Mouse (Mus musculus) right cerebral cortex, adult 2 months (tissue): ENCODE data around the gene Rarg.

Source experiments
- DNase-seq, 2 experiments: peaks; one replicate each; pipeline ENCODE4 v3.0.0; 2021 to 2022; ENCODE audit warnings: low spot score in 2 of 2

The Rarg gene

DNA sequence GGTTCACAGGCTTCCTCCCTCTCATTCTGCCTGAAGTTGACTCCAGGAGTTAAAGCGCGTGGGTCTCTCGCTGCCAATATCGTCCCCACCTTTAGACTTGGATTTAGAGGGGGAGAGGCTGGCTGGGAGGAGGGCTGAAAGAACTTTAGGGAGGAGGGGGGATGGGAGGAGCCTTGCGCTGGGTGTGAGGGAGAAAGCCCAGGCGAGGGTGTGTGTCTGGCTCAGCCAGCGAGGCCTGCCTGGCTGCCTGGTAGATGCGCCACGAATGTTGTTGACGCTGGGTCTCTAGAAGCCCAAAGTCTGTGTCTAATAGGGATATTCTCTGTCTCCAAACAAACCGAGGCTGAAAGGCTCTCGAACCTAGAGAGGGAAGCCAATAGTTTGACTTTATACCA is 756 bp upstream of the Rarg start:
- peak; percentile 38 to 51 for DNase-seq

GRCm38 (mm10) chr15:102256431-102257201 is 701 bp downstream of the Rarg start:
- peak; percentile 35 to 40 for DNase-seq

DNA sequence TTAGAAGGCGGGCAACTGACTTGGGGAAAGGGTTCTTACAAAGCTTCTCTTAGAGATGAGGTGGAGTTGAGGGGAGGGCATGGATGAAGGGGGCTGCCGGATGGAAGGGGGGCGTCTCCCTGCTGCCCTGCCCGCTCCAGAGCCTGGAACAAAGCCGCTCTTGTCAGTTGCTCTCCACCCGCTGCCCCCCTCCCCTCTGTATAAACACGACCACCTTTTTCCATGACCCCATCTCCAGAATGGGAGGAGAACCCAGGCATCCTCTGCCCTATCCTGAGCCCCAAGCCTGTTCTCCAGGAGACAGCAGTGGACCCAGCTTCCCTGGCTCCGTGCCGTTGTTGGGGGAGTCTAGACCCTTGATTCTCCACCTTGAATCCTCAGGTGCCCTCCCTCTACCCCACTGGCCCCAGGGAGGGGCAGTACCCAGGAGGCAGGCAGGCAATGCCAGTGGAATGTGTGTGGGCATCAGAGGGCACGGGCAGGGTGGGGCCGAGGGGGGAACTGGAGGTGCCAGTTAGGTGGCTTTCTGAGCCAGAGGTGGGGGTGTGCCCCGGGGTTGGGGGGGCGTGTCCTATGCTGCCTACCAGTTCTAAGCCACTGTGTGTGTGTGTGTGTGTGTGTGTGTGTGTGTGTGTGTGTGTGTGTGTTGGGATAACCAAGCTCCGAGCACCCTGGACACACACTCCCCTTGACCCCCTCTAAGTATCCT is 1.6 kb downstream of the Rarg start:
- no peak for DNase-seq

DNA sequence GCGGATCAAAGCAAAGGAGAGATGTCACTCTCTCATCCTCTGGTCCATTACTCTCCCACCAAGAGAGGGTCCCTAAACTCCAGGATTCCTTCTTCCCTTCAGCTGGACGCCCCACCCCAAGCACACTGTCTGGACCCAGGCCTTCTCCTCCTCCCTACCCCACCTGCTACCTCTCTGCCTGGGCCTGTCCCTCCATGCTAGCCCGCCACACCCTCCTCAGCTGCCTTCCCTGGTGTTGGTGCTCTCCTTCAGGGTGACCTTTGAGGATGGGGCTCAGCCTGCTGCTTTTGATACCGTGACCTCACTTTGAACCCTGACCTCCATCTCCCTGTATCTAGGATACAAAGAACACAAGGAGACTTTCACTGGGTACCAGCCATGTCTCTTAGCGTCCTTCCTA is 6.8 kb downstream of the Rarg start:
- DNase-seq: no peak

- no peak for DNase-seq
Observed at GRCm38 (mm10) chr15:102249967-102250366, 7.3 kb downstream of the Rarg start.

DNA sequence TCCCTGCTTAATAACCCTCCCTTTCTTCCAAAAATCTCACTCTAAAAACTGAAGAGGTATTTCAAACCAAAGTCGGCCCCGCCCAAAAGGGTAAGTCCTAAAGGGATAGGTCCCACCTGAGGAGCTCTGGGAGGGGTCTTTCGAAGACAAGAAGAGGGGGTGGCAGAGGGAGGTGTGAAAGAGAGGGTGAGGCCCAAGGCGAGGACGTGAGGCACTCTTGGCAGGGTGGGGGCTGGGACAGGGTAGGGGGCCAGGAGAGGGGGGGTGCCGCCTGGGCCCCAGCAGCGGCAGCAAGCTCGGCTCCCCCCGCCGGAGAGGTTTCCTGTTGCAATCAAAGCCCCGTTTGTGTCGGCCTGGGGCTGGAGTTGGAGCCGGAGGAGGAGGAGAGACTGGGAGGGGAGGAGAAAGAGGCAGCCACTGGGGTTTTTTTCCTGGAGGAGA is 8.0 kb downstream of the Rarg start:
- no peak for DNase-seq

- DNase-seq: no peak
Observed at GRCm38 (mm10) chr15:102248812-102249191, 8.5 kb downstream of the Rarg start.

DNA sequence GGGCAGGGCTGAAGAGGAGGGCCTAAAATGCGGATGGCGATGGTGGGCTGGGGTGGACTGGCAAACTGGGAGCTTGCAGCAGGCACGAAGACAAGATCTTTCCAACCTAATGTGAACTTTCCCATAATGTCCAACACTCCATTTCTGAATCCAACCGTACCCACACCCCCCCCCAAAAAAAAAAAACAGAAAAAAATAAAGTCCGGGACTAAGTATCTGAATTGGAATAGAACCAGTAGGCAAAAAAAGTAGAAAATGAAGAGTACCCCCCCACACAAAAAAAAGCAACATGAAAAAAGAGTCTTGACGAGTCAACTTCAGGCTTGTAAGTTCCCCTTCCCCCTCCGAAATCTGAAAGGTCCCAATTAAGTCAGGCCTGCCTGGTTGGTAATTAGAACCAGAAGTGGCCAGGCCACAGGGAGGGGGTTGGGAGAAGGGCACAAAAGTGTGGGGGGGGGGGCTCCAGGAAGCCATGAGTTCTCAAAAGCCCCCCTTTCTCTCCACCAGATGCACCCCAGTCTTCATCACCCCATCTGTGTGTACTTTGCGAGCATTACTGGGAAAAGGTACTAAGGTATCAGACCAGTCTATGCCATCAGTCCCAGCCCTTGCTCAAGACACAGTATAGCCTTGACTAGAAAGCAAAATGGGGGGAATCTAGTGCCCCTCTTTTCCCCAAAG is 9.0 kb downstream of the Rarg start:
- no peak for DNase-seq

DNA sequence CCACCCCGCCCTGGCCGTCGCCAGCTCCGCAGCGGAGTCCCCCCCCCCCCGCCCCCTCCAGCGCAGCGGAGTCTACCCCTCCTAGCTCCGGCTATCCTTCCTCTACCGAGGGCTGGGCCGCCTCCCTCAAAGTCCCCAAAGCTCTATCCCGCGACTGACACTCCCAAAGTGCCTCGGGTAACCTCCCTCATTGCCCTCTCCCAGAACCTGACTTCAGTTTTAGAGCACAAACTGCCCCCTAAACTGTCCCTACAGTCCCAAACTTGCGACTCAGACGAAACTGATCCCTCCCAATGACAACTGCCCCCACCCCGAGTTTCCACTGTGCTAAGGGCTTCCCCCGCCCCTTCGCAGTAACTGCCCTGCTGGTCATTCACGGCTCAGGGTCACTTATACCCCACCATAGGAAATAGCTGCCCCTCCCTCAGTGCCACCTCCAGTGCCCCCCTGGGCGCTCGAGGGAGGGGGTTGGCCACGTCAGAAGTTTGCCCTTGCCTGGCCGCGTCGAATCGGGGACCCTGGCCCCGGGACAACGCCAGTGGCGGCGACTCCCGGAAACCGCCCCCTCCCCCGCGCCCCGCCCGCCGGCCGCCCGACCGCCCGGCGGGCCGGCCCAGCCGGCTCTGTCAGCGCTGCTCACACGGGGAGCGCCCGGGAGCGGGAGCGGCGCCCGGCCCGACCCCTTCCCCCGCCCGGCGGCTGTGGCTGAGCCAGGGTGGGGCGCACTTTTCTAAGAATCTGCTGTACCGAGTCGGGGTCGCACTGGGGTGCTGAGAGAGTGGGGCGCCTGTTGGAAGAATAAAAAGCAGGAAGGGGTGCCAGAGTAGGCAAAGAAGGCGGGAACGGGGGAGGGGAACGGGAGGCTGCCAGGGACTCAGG is 9.8 kb downstream of the Rarg start:
- peak in 1 of 2 experiments; percentile 38 for DNase-seq

GRCm38 (mm10) chr15:102246866-102247251 is 10.5 kb downstream of the Rarg start:
- peak; percentile 85 to 89 for DNase-seq

DNA sequence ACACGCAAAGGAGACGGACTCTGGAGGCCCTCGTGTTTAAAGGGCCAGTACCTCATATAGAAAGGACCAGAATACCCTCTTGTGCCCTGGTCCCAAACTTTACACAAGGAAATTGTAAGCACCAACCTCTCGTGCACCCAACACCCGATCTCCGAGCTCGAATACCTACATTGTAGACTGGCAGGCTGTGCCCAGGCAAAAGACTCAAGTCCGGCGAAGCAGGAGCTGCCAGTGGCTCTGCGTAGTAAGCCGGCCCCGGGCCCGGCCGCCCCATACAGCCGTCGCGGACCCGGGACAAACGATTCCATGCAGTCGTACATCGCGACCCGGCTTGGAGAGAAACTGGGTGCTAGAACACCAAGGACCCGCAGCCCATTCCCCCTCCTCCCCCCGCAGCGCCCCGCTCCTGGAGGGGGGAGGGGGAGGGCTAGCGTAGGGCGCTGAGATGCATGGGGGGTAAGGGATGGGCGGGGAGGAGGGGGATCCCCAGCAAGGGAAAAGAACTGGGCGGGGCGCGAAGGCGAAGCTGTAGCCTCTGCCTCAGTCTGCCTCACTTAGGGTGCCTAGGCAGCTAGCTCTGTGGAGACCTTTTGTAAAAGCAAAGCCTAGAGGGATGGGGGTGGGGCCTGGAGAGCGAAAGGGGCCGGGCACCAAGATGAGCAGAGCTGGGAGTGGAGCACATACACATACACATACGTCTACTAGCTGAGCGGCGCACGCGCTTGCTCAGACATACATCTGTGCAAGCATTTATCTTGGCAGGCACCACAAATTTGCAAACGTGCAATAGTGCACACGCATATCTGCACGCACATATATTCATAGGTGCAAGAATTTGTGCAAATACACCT is 11.2 kb downstream of the Rarg start:
- peak; percentile 72 to 76 for DNase-seq

DNA sequence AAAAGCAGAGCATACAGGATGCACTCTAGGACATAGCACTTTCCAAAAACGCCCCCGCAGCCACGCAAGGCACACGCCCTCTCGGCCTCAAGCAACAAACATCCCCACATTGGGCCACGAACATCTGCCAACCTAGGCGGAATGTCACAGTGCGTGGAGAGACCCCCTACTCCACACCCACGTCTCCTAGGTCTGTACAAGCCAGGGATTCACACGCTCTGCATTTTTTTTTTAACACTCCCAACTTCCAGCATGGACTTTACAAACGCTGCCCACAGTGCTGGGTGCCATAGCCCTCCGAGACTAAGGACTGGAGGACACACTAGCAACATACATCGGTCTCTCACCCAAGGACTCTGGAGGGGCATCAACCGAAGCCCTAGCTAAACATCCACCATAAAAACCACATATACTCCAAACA is 11.8 kb downstream of the Rarg start:
- peak in 1 of 2 experiments; percentile 31 for DNase-seq

- no peak for DNase-seq
Observed at GRCm38 (mm10) chr15:102244306-102245191, 12.8 kb downstream of the Rarg start.

- no peak for DNase-seq
Observed at GRCm38 (mm10) chr15:102243229-102244190, 13.8 kb downstream of the Rarg start.

GRCm38 (mm10) chr15:102242404-102243228 is 14.7 kb downstream of the Rarg start:
- no peak for DNase-seq

DNA sequence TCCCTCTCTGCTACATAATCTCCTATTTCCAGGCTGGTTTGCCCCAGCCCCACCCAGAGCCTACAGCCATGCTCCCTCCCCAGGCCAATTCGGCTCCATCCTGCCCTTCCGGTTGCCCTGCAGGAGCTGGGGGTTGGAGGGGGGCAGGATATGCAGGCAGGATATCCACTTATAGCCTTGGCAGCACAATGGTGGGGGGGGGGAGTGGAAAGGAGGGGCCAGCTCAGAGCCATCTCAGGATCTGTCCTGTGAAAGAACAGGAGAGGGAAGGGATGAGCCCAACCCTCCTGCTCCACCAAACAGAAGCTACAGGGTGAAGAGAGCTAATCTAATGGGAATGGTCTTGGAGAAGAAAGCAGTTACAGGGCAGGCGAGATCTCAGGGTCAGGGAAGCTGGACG is 16.7 kb downstream of the Rarg start:
- DNase-seq: no peak

GRCm38 (mm10) chr15:102239851-102240250 is 17.5 kb downstream of the Rarg start:
- no peak for DNase-seq

- peak; percentile 72 to 81 for DNase-seq
Observed at GRCm38 (mm10) chr15:102239260-102239590, 18.1 kb downstream of the Rarg start.
